Mouse (Mus musculus) cerebellum, adult 2 months (tissue): ENCODE results near the gene March10.

ENCODE experiments used
- CTCF ChIP-seq: fragments of 200-500 bp; IDR thresholded peaks from 2 replicates; pipeline ENCODE4 v1.5.1; 2011; ENCODE audit warnings: low read depth, mild to moderate bottlenecking, control low read depth, low read length, moderate library complexity, borderline replicate concordance; ENCODE audit not compliant: insufficient read depth
- POLR2A ChIP-seq: fragments of 200-500 bp; IDR thresholded peaks from 2 replicates; pipeline ENCODE4 v1.6.1; 2011; ENCODE audit warnings: low read length, control low read depth, borderline replicate concordance; ENCODE audit not compliant: insufficient read depth

- TF ChIP-seq POLR2A (no peak), CTCF (no peak)
These were observed 17.3 kb upstream of the March10 start for GRCm38 (mm10) chr11:105473716-105474351.
